Mouse (Mus musculus) MEL (cell line): ENCODE results near the gene Aatf.

Experiments used
- CHD1 ChIP-seq: IDR thresholded peaks from 2 replicates; pipeline ENCODE4 v1.6.1; 2012; ENCODE audit warnings: low read depth, mild to moderate bottlenecking, inconsistent platforms, low read length, improper control_type of control experiment
- CTCF ChIP-seq, 3 experiments: IDR thresholded peaks in 2 of 3; conservative IDR thresholded peaks in 1 of 3; 2 replicates each; pipeline ENCODE4 v1.5.1; 2011 to 2012; ENCODE audit warnings: low read length in 3 of 3, low read depth in 2 of 3, mild to moderate bottlenecking in 2 of 3, improper control_type of control experiment in 1 of 3, inconsistent platforms in 1 of 3, mixed read lengths in 1 of 3, moderate library complexity in 1 of 3; ENCODE audit not compliant: control insufficient read depth in 1 of 3, insufficient read depth in 1 of 3, poor library complexity in 1 of 3, severe bottlenecking in 1 of 3
- EP300 ChIP-seq, 2 experiments: IDR thresholded peaks; 2 replicates each; pipeline ENCODE4 v1.6.1; 2011; ENCODE audit warnings: improper control_type of control experiment in 2 of 2, low read length in 2 of 2, low read depth in 1 of 2, mild to moderate bottlenecking in 1 of 2
- MAX ChIP-seq: IDR thresholded peaks from 2 replicates; pipeline ENCODE4 v1.6.1; 2011; ENCODE audit warnings: low read length, improper control_type of control experiment
- MXI1 ChIP-seq: IDR thresholded peaks from 2 replicates; pipeline ENCODE4 v1.6.1; 2011; ENCODE audit warnings: mild to moderate bottlenecking, low read depth, low read length, improper control_type of control experiment
- MYC ChIP-seq: IDR thresholded peaks from 2 replicates; pipeline ENCODE4 v1.6.1; 2011; ENCODE audit warnings: low read depth, mild to moderate bottlenecking, low read length, improper control_type of control experiment, moderate library complexity
- POLR2A ChIP-seq, 2 experiments: IDR thresholded peaks; 2 replicates each; pipeline ENCODE4 v1.6.1; 2011 to 2012; ENCODE audit warnings: low read length in 2 of 2, mild to moderate bottlenecking in 2 of 2, control low read depth in 1 of 2, improper control_type of control experiment in 1 of 2, low read depth in 1 of 2, moderate library complexity in 1 of 2; ENCODE audit not compliant: control insufficient read depth in 1 of 2, insufficient read depth in 1 of 2, poor library complexity in 1 of 2
- POLR2AphosphoS2 ChIP-seq: IDR thresholded peaks from 2 replicates; pipeline ENCODE4 v1.6.1; 2011; ENCODE audit warnings: low read length, improper control_type of control experiment
- SMC3 ChIP-seq: IDR thresholded peaks from 2 replicates; pipeline ENCODE4 v1.6.1; 2011; ENCODE audit warnings: low read depth, low read length, improper control_type of control experiment
- ZMIZ1 ChIP-seq: IDR thresholded peaks from 2 replicates; pipeline ENCODE4 v1.6.1; 2012; ENCODE audit warnings: low read depth, mild to moderate bottlenecking, inconsistent platforms, low read length, improper control_type of control experiment, moderate library complexity

DNA sequence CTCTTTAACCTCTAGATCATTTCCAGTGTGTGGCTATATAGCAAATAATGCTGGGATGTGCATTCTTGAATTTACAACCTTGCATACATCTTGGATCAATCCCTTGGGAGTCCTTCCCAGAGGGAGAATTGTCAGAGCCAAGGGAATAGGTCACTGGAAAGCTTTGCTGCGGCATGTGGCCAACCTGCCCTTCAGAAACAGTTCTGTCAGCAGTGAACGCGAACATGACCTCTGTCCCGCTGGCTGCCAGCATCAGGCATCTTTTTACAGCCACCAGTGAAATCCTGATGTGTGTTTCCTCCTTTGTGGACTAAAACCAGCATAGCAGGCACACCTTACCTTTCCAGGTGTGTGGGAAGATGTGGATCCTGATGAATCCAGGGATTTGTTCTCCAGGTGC is 38.0 kb upstream of the Aatf start:
- TF ChIP-seq MAX: no peak
- TF ChIP-seq POLR2AphosphoS2: no peak
- TF ChIP-seq MXI1: no peak
- no peak for TF ChIP-seq CTCF (IDR thresholded peaks at IDR 0.05 in 2 of 3, conservative IDR thresholded peaks at IDR 0.05 in 1 of 3; ENCODE audit: control insufficient read depth in 1 of 3, insufficient read depth in 1 of 3, low read depth in 2 of 3, low read length in 3 of 3, poor library complexity in 1 of 3, severe bottlenecking in 1 of 3)
- TF ChIP-seq CHD1: no peak
- TF ChIP-seq MYC: no peak
- no peak for TF ChIP-seq ZMIZ1
- no peak for TF ChIP-seq POLR2A (IDR thresholded peaks at IDR 0.05; ENCODE audit: control insufficient read depth in 1 of 2, insufficient read depth in 1 of 2, low read depth in 1 of 2, low read length in 2 of 2, poor library complexity in 1 of 2)
- no peak for TF ChIP-seq EP300 (IDR thresholded peaks at IDR 0.05; ENCODE audit: low read depth in 1 of 2, low read length in 2 of 2)
- TF ChIP-seq SMC3: no peak
